Mouse (Mus musculus): ENCODE measurements around the gene Fam213b. TPM values are rescaled to one million over a fixed set of nuclear protein-coding genes. Genes with fewer than 3 reads are reported as not detected.

Fam213b gene
- polyA plus RNA-seq, 1 experiment from 2014 or later, result 39.8 TPM

DNA sequence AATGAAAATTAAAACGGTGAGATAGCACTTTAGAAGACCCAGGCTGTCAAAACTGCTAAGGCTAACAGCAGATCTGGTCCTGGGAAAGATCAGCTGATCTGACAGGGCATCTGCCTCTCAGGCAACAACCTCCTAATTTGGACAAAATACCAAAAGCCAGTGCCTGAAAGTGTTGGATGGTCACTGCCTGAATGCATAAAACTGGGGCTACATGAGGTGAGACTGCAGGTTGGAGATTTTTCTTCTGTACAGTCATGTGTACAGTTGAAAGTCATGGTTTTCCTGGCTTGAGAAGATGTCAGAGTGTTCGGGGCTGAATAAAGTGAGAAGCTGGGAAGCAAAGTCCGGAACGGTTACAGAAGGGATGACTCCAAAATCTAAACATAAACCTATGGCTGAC lies 45.1 kb downstream of the Fam213b start:
- Histone ChIP-seq H3K9me3 (ENCODE audit: control insufficient read depth, low read length) (no peaks in the 10 kb centered on the region), H3K27me3 (replicated peaks; ENCODE audit: control insufficient read depth, insufficient read depth, low read length) (peaks cover 28% of the 10 kb centered on the region), H3K4me3 (ENCODE audit: low read depth, low read length) (no peak overlapping the region), H3K4me2 (ENCODE audit: low read length) (no peak overlapping the region), H3K4me1 (replicated peaks; ENCODE audit: control insufficient read depth, insufficient read depth, low read length) (0 out of 2 replicates have a peak, but pooled peaks cover 3% of the 10 kb centered on the region), H3K27ac (ENCODE audit: low read depth) (no peak overlapping the region), H3K9ac (ENCODE audit: low read length) (no peak overlapping the region), H3K36me3 (ENCODE audit: control insufficient read depth, insufficient read depth, low read length) (no peaks in the 10 kb centered on the region)
- ATAC-seq (replicated peaks; ENCODE audit: low FRiP score, low TSS enrichment, low read depth), result no peak
- 60% methylated on average over 4 of the region's 4 CpGs for WGBS
- no peak for DNase-seq (ENCODE audit: low spot score)

DNA sequence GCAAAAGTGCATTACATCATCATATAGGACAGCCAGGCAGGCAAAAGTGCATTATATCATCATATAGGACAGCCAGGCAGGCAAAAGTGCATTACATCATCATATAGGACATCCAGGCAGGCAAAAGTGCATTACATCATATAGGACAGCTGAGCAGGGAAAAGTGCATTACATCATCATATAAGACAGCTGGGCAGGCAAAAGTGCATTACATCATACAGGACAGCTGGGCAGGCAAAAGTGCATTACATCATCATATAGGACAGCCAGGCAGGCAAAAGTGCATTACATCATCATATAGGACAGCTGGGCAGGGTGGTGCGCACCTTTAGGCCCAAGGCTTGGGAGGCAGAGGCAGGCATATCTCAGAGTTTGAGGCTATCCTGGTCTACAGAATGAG lies 46.2 kb downstream of the Fam213b start:
- DNase-seq (ENCODE audit: low spot score) (no peak), ATAC-seq (replicated peaks; ENCODE audit: low FRiP score, low TSS enrichment, low read depth) (no peak)
- H3K9me3 ChIP-seq (ENCODE audit: control insufficient read depth, low read length), result no peaks in the 10 kb centered on the region
- peaks cover 28% of the 10 kb centered on the region for H3K27me3 ChIP-seq (replicated peaks; ENCODE audit: control insufficient read depth, insufficient read depth, low read length)
- no peak overlapping the region for H3K4me2 ChIP-seq (ENCODE audit: low read length)
- H3K27ac ChIP-seq (ENCODE audit: low read depth), result no peak overlapping the region
- no peak overlapping the region for H3K4me3 ChIP-seq (ENCODE audit: low read depth, low read length)
- H3K9ac ChIP-seq (ENCODE audit: low read length), result no peak overlapping the region
- 0 out of 2 replicates have a peak, but pooled peaks cover 3% of the 10 kb centered on the region for H3K4me1 ChIP-seq (replicated peaks; ENCODE audit: control insufficient read depth, insufficient read depth, low read length)
- no peaks in the 10 kb centered on the region for H3K36me3 ChIP-seq (ENCODE audit: control insufficient read depth, insufficient read depth, low read length)
- WGBS, result 92% methylated on average over 1 of the region's 1 CpGs

Other genes starting within 250 kb of the Fam213b start
- gene Actrt2, start 231.3 kb downstream of the Fam213b start, polyA plus RNA-seq (2014; fragmentation: Nextera tagmentation; extraction: Ambion mirVana), result not detected in 2 replicates
- 0.12 and 0.30 TPM in 2 replicates for gene Ttc34, start 61.7 kb downstream of the Fam213b start, polyA plus RNA-seq (2014; fragmentation: Nextera tagmentation; extraction: Ambion mirVana)
- gene Mmel1, start 29.6 kb downstream of the Fam213b start, polyA plus RNA-seq (2014; fragmentation: Nextera tagmentation; extraction: Ambion mirVana), result not detected in 2 replicates
- 1.5 and 1.6 TPM in 2 replicates for gene Tnfrsf14, start 29.4 kb upstream of the Fam213b start, polyA plus RNA-seq (2014; fragmentation: Nextera tagmentation; extraction: Ambion mirVana)
- gene Hes5, start 61.8 kb upstream of the Fam213b start, polyA plus RNA-seq (2014; fragmentation: Nextera tagmentation; extraction: Ambion mirVana), result 1.8 and 2.3 TPM in 2 replicates
- gene Pank4, start 65.0 kb upstream of the Fam213b start, polyA plus RNA-seq (2014; fragmentation: Nextera tagmentation; extraction: Ambion mirVana), result 45.4 and 46.7 TPM in 2 replicates
- gene Plch2, start 157.6 kb upstream of the Fam213b start, polyA plus RNA-seq (2014; fragmentation: Nextera tagmentation; extraction: Ambion mirVana), result 12.8 and 13.3 TPM in 2 replicates
- 6.5 and 8.9 TPM in 2 replicates for gene Pex10, start 167.9 kb upstream of the Fam213b start, polyA plus RNA-seq (2014; fragmentation: Nextera tagmentation; extraction: Ambion mirVana)
- 188 and 191 TPM in 2 replicates for gene Rer1, start 187.2 kb upstream of the Fam213b start, polyA plus RNA-seq (2014; fragmentation: Nextera tagmentation; extraction: Ambion mirVana)
- gene Morn1, start 187.4 kb upstream of the Fam213b start, polyA plus RNA-seq (2014; fragmentation: Nextera tagmentation; extraction: Ambion mirVana), result 3.8 and 5.5 TPM in 2 replicates

Measured in intestine, embryonic 14.5 days (tissue).